Mouse (Mus musculus): Measurements from ENCODE around the gene Ywhae. TPM values are rescaled to one million over a fixed set of nuclear protein-coding genes. Genes with fewer than 3 reads are reported as not detected.

Ywhae gene
- total and polyA plus RNA-seq, 2 experiments from 2014 or later, result 341 to 1,657 TPM

GRCm38 (mm10) chr11:75762708-75763107 is 30.0 kb downstream of the Ywhae start:
- ATAC-seq (ENCODE audit: low FRiP score), result no peak
- Histone ChIP-seq H3K36me3 (ENCODE audit: insufficient read depth, low read length) (peaks cover 40% of the 10 kb centered on the region), H3K9me3 (ENCODE audit: low read length) (no peaks in the 10 kb centered on the region), H3K4me1 (ENCODE audit: insufficient read depth, low read length) (no peaks in the 10 kb centered on the region), H3K27me3 (ENCODE audit: insufficient read depth, low read length) (no peaks in the 10 kb centered on the region), H3K9ac (replicated peaks; ENCODE audit: low read length, poor library complexity, severe bottlenecking) (no peak overlapping the region), H3K27ac (ENCODE audit: low read depth, low read length) (no peak overlapping the region), H3K4me3 (ENCODE audit: low read depth, low read length) (no peak overlapping the region), H3K4me2 (ENCODE audit: low read depth, low read length, poor library complexity, severe bottlenecking) (no peak overlapping the region)
- DNase-seq (ENCODE audit: low spot score), result no peak
- TF ChIP-seq CTCF (IDR thresholded peaks at IDR 0.05), result no peak
- WGBS, result 81% methylated on average over 2 of the region's 2 CpGs

GRCm38 (mm10) chr11:75764521-75765023 is 31.9 kb downstream of the Ywhae start:
- Histone ChIP-seq H3K27ac (ENCODE audit: low read depth, low read length) (no peak overlapping the region), H3K4me3 (ENCODE audit: low read depth, low read length) (no peak overlapping the region), H3K36me3 (ENCODE audit: insufficient read depth, low read length) (peaks cover 33% of the 10 kb centered on the region)

DNA sequence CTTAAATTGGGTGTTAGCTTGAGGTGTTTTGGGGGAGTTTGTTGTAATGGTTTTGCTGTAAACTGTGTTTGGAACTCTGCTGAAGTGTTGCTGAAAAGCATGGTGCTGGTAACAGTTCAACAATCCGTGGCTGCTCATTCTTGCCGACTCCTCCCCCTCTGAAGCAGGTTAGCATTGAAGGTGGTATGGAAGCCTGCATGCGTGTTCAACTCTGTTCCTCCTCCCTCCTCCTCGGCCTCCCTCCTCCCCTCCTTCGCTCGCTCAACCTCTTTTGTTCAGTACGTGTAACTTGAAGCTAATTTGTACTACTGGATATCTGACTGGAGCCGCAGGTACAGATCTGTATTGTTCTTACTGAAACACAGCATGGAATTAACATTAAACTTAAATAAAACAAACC is 32.5 kb downstream of the Ywhae start:
- no peaks in the 10 kb centered on the region for H3K9me3 ChIP-seq (ENCODE audit: low read length)
- no peak for DNase-seq (ENCODE audit: low spot score)
- H3K9ac ChIP-seq (replicated peaks; ENCODE audit: low read length, poor library complexity, severe bottlenecking), result no peak overlapping the region
- peaks cover 31% of the 10 kb centered on the region for H3K36me3 ChIP-seq (ENCODE audit: insufficient read depth, low read length)
- H3K27me3 ChIP-seq (ENCODE audit: insufficient read depth, low read length), result no peaks in the 10 kb centered on the region
- H3K4me2 ChIP-seq (ENCODE audit: low read depth, low read length, poor library complexity, severe bottlenecking), result no peak overlapping the region
- no peak overlapping the region for H3K27ac ChIP-seq (ENCODE audit: low read depth, low read length)
- 84% methylated on average over 8 of the region's 8 CpGs for whole genome bisulfite sequencing
- no peak for ATAC-seq (ENCODE audit: low FRiP score)
- no peak for TF ChIP-seq CTCF (IDR thresholded peaks at IDR 0.05)
- H3K4me3 ChIP-seq (ENCODE audit: low read depth, low read length), result no peak overlapping the region
- H3K4me1 ChIP-seq (ENCODE audit: insufficient read depth, low read length), result no peaks in the 10 kb centered on the region; the same call in 1 of the 2 replicates

More at GRCm38 (mm10) chr11:75764521-75765023, 31.9 kb downstream of the Ywhae start:
- 81% methylated on average over 4 of the region's 4 CpGs for WGBS
- no peaks in the 10 kb centered on the region for H3K9me3 ChIP-seq (ENCODE audit: low read length)
- no peak overlapping the region for H3K4me2 ChIP-seq (ENCODE audit: low read depth, low read length, poor library complexity, severe bottlenecking)
- no peaks in the 10 kb centered on the region; the same call in 1 of the 2 replicates for H3K4me1 ChIP-seq (ENCODE audit: insufficient read depth, low read length)
- DNase-seq (ENCODE audit: low spot score), result no peak
- H3K9ac ChIP-seq (replicated peaks; ENCODE audit: low read length, poor library complexity, severe bottlenecking), result no peak overlapping the region
- no peaks in the 10 kb centered on the region for H3K27me3 ChIP-seq (ENCODE audit: insufficient read depth, low read length)
- ATAC-seq (ENCODE audit: low FRiP score), result no peak
- TF ChIP-seq CTCF (IDR thresholded peaks at IDR 0.05), result no peak

DNA sequence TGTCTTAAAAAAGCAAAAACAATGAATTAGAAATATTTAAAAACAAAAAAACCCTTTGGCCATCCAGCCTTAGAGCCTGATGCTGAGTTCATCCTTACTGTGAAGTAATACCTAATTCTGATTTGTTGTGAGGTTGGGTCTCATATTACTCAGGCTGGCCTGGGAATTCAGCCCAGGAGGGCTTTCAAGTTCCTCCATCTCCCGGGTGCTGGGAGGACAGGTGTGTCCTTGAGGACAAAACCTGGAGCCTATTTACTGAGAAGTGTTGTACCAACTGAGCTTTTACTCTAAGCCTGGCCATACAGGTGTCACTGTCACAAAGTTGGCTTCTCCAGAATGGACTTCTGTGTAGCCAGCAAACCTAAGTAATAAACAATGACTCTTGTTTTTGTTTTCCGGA is 34.3 kb downstream of the Ywhae start:
- Histone ChIP-seq H3K4me2 (ENCODE audit: low read depth, low read length, poor library complexity, severe bottlenecking) (no peak overlapping the region), H3K9me3 (ENCODE audit: low read length) (no peaks in the 10 kb centered on the region), H3K9ac (replicated peaks; ENCODE audit: low read length, poor library complexity, severe bottlenecking) (no peak overlapping the region), H3K36me3 (ENCODE audit: insufficient read depth, low read length) (peaks cover 34% of the 10 kb centered on the region), H3K27me3 (ENCODE audit: insufficient read depth, low read length) (no peaks in the 10 kb centered on the region), H3K4me3 (ENCODE audit: low read depth, low read length) (no peak overlapping the region), H3K4me1 (ENCODE audit: insufficient read depth, low read length) (no peaks in the 10 kb centered on the region; the same call in 1 of the 2 replicates), H3K27ac (ENCODE audit: low read depth, low read length) (no peak overlapping the region)
- ATAC-seq (ENCODE audit: low FRiP score) (no peak), DNase-seq (ENCODE audit: low spot score) (no peak)
- TF ChIP-seq CTCF (IDR thresholded peaks at IDR 0.05), result no peak
- WGBS, result 72% methylated on average over 2 of the region's 2 CpGs

DNA sequence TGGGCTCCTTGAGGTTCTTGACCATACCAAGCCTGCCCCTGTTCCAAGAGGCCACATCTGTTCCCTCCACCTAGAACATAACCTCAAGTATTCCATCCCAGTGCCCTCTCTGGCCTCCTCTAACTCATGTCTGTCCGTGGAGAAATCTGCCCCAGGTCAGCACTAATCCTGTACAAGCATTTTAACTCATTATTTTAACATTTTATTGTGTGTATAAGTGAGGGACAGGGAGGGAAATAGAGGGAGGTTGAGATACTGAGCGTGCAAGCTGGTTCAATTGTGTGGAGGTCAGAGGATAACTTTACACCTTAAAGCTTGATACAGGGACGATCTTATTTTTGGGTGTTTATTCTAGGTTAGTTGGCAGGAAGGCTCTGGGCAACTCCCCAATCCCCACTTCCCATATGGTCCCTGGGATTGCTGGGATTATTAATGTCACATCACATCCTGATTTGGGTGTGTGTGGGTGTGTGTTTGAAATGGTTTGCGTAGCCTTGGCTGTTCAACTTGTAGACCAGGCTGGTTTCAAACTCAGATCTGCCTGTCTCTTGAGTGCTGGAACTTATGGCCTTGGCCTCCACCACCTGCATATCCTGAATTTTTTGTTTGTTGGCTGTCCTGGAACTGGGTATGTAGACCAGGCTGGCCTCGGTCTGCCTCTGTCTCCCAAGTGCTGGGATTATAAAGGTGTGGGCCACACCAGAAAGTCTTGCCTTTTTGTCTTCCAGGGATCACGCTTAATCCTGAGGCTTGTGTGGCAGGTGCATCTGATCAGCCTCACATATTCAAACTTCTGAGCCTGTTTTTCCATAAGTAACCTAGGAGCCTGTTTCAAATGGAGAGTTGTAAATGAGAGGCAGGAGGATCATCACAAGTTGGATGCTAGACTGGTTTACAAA is 35.7 kb downstream of the Ywhae start:
- no peak for TF ChIP-seq CTCF (IDR thresholded peaks at IDR 0.05)
- no peaks in the 10 kb centered on the region for H3K27me3 ChIP-seq (ENCODE audit: insufficient read depth, low read length)
- H3K27ac ChIP-seq (ENCODE audit: low read depth, low read length), result no peak overlapping the region
- no peak overlapping the region for H3K9ac ChIP-seq (replicated peaks; ENCODE audit: low read length, poor library complexity, severe bottlenecking)
- no peak overlapping the region for H3K4me2 ChIP-seq (ENCODE audit: low read depth, low read length, poor library complexity, severe bottlenecking)
- no peaks in the 10 kb centered on the region; the same call in 1 of the 2 replicates for H3K4me1 ChIP-seq (ENCODE audit: insufficient read depth, low read length)
- no peak overlapping the region for H3K4me3 ChIP-seq (ENCODE audit: low read depth, low read length)
- DNase-seq (ENCODE audit: low spot score) (no peak), ATAC-seq (ENCODE audit: low FRiP score) (no peak)
- no peaks in the 10 kb centered on the region for H3K9me3 ChIP-seq (ENCODE audit: low read length)
- peaks cover 41% of the 10 kb centered on the region for H3K36me3 ChIP-seq (ENCODE audit: insufficient read depth, low read length)
- WGBS, result 55% methylated on average over 6 of the region's 6 CpGs

GRCm38 (mm10) chr11:75769206-75769605 is 36.5 kb downstream of the Ywhae start:
- H3K4me3 ChIP-seq (ENCODE audit: low read depth, low read length), result no peak overlapping the region
- H3K27ac ChIP-seq (ENCODE audit: low read depth, low read length), result no peak overlapping the region
- H3K27me3 ChIP-seq (ENCODE audit: insufficient read depth, low read length), result no peaks in the 10 kb centered on the region
- H3K9ac ChIP-seq (replicated peaks; ENCODE audit: low read length, poor library complexity, severe bottlenecking), result no peak overlapping the region
- H3K9me3 ChIP-seq (ENCODE audit: low read length), result no peaks in the 10 kb centered on the region
- under 1% methylated on average over 23 of the region's 23 CpGs for WGBS
- DNase-seq (ENCODE audit: low spot score) (peak; percentile 85), ATAC-seq (ENCODE audit: low FRiP score) (peak; percentile 92)
- H3K36me3 ChIP-seq (ENCODE audit: insufficient read depth, low read length), result peaks cover 38% of the 10 kb centered on the region
- H3K4me1 ChIP-seq (ENCODE audit: insufficient read depth, low read length), result no peaks in the 10 kb centered on the region; the same call in 1 of the 2 replicates
- peak overlapping the region; percentile 30 for H3K4me2 ChIP-seq (ENCODE audit: low read depth, low read length, poor library complexity, severe bottlenecking)
- TF ChIP-seq CTCF (IDR thresholded peaks at IDR 0.05), result peak; percentile 84
